Mouse (Mus musculus) urinary bladder, postnatal 25 days (tissue): Measurements from ENCODE around the gene Gm47841.
A peak's percentile ranks its signal among the peaks of the same experiment; 100 is the strongest.

Experiments
- DNase-seq: peaks from one replicate; pipeline ENCODE4 v3.0.0; 2022; ENCODE audit warnings: low spot score

Gm47841 gene

GRCm38 (mm10) chr15:101047194-101047555 lies at the start of gene Gm47841:
Gene Gm47841, minus strand, starts transcription at chr15:101047397.
- no peak for DNase-seq

- no peak for DNase-seq
Observed at GRCm38 (mm10) chr15:101095392-101095791, 48.2 kb upstream of the Gm47841 start.

GRCm38 (mm10) chr15:101094979-101095378 lies 47.8 kb upstream of the Gm47841 start:
- no peak for DNase-seq

GRCm38 (mm10) chr15:101093988-101094387 lies 46.8 kb upstream of the Gm47841 start:
- no peak for DNase-seq

GRCm38 (mm10) chr15:101092829-101093648 lies 45.8 kb upstream of the Gm47841 start:
- peak; percentile 19 for DNase-seq

- no peak for DNase-seq
Observed at GRCm38 (mm10) chr15:101092121-101092828, 45.1 kb upstream of the Gm47841 start.

- DNase-seq: no peak
Observed at GRCm38 (mm10) chr15:101091551-101091950, 44.4 kb upstream of the Gm47841 start.

GRCm38 (mm10) chr15:101088291-101088690 lies 41.1 kb upstream of the Gm47841 start:
- DNase-seq: no peak

- no peak for DNase-seq
Observed at GRCm38 (mm10) chr15:101086956-101087355, 39.8 kb upstream of the Gm47841 start.

GRCm38 (mm10) chr15:101086451-101086850 lies 39.3 kb upstream of the Gm47841 start:
- no peak for DNase-seq

GRCm38 (mm10) chr15:101084499-101084898 lies 37.3 kb upstream of the Gm47841 start:
- no peak for DNase-seq

- no peak for DNase-seq
Observed at GRCm38 (mm10) chr15:101082236-101082635, 35.0 kb upstream of the Gm47841 start.

GRCm38 (mm10) chr15:101081035-101081548 lies 33.9 kb upstream of the Gm47841 start:
- no peak for DNase-seq

GRCm38 (mm10) chr15:101080031-101080520 lies 32.9 kb upstream of the Gm47841 start:
- DNase-seq: no peak

GRCm38 (mm10) chr15:101078731-101079156 lies 31.5 kb upstream of the Gm47841 start:
- peak; percentile 79 for DNase-seq

GRCm38 (mm10) chr15:101077813-101078730 lies 30.9 kb upstream of the Gm47841 start, which contains the start of gene Fignl2:
Gene Fignl2, minus strand, starts transcription at chr15:101078567.
- DNase-seq: no peak

- DNase-seq: no peak
Observed at GRCm38 (mm10) chr15:101077001-101077812, 30.0 kb upstream of the Gm47841 start.

- DNase-seq: no peak
Observed at GRCm38 (mm10) chr15:101076071-101077000, 29.1 kb upstream of the Gm47841 start.

GRCm38 (mm10) chr15:101075656-101076055 lies 28.5 kb upstream of the Gm47841 start:
- DNase-seq: no peak

GRCm38 (mm10) chr15:101075150-101075549 lies 28.0 kb upstream of the Gm47841 start:
- DNase-seq: no peak
